Mouse (Mus musculus) gastrocnemius, adult 8-10 months (tissue): ENCODE measurements around the gene Rhoq. TPM values are rescaled to one million over a fixed set of nuclear protein-coding genes. Genes with fewer than 3 reads are reported as not detected.

Source experiments
- DNase-seq, 2 experiments: peaks; one replicate each; pipeline ENCODE4 v3.0.0; 2022; ENCODE audit warnings: low spot score in 2 of 2
- total RNA-seq, 4 experiments: library from RNA; stranded (reverse); gene quantifications; 2 replicates each; pipeline ENCODE4 v1.2.4; 2022

Gene Rhoq
- total RNA-seq, 4 experiments from 2014 or later, result 149 to 182 (median 166) TPM

DNA sequence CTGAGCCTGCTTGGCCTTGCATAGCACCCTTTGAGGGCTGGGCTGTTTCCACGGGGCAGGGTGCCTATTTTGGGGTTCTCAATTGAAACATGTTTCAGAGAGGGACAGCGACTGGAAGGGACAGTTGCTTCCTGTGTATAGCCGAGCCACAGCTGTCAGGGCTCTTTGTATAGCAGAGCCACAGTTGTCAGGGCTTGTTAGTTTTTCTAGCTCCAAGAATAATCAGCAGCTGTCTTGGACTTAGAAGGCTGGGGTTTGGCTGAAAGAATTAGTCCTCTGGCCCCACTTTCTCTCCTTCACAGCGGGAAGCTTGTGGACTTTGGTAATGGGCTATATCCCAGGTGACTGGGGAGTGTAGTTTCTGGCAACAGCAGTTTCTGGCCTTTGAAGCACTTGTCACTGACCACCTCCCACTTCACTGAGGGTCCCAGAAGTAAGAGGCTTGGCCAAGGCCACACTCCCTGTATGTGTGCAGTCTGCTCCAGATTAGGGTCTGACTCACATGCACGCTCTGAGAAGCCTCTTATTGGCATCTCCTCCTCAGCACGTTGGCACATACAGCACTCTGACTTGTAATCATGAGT is 25.8 kb downstream of the Rhoq start:
- DNase-seq, result peak in 1 of 2 experiments; percentile 31

DNA sequence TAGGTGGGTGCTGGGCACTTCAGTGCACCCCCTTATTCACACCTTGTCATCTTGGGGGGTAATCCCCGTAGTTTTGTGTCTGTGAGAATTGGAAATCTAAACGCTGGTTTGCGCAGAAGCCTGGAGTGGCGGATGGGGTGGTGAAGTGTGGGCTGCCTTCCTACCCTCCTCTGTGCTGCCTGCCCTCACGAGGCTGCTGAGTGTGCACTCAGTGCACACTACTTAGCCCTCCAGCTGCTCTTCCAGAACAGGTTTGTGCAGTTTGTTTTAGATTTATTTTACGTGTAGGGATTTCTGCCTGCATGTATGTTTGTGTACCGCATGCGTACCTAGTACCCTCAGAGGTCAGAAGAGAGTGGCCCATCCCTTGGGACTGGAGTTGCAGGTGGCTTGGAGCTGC is 28.4 kb downstream of the Rhoq start:
- no peak for DNase-seq

DNA sequence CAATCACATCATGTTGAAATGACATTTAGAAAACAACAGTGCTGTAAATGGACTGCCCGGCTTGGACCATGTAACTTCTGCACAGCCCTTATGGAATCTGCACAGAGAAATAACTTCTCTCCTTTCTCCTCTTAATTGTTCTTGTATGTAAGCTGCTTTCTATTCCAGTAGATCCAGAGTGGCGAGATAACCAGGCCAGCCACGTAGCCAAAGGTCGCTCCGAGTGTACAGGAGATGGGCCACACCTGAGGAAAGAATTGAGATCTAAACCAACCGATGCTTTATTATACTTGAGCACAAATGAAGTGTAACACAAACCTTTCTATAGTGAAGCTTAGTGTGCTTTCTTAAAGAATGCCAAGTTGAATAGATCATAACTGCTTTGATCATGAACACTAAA is 34.4 kb downstream of the Rhoq start:
- no peak for DNase-seq

DNA sequence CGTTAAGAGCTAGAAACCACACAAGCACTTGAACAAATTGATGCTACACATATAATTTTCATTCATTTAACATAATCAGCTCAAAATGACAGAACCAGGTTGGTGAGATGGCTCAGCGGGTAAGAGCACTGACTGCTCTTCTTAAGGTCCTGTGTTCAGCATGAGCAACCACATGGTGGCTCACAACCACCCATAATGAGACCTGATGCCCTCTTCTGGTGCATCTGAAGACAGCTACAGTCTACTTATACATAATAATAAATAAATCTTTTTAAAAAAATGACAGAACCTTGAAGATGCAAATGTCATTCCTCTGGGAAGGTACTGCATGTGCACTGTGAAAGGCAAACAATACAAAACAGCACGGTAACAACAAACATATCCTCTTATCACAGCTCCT is 46.1 kb downstream of the Rhoq start:
- DNase-seq, result no peak

DNA sequence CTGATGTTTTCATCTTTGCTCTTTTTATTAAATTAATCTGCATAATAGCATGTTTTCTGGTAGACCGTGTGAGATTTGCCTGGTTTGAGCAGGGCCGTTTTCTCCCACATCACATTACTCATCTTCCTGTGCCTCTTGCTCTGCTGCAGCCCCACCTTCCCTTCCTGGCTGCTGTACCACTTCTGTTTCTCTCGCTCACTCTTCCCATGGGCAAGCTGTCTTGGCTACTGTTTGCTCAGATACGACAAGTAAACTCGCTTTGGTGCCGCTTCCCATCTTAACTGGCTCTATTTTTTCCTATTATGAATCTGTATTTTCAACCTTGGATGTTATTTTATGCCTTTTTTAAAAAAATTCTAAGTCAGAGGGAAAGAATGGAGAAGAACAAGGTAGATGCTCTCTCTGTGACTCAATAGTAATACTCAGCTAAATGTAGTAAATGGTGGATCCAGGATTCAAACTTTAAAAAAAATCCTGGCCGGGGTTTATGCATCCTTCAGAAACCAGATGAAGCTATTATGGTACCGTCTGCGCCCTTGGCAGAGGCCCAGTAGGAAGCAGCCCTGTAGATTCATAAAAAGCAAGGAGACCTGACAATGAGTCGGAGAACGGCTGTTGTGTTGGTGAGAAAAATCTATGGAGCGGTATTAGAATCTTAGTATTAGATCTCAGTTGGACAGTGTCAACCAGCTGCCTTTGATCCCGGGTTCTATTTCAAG is 48.6 kb downstream of the Rhoq start:
- no peak for DNase-seq

DNA sequence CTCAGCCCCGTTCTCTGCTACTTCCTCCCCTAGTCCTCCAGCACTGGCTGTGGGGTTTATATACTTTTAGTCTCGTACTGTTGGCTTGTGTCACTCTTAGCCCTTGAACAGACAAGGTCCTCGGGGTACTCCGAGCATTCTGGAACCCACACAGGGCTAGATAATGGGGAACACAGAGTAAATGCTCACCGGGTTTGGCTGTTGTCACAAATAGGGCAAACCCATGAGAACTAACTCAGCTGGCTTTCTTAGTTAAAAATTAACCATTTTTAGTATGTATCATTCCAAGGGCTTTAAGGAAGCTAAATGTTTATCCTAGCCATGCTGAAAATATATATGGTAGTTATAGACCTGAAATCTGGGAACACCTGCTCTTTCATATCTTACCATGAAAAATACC is 56.8 kb downstream of the Rhoq start:
- no peak for DNase-seq

DNA sequence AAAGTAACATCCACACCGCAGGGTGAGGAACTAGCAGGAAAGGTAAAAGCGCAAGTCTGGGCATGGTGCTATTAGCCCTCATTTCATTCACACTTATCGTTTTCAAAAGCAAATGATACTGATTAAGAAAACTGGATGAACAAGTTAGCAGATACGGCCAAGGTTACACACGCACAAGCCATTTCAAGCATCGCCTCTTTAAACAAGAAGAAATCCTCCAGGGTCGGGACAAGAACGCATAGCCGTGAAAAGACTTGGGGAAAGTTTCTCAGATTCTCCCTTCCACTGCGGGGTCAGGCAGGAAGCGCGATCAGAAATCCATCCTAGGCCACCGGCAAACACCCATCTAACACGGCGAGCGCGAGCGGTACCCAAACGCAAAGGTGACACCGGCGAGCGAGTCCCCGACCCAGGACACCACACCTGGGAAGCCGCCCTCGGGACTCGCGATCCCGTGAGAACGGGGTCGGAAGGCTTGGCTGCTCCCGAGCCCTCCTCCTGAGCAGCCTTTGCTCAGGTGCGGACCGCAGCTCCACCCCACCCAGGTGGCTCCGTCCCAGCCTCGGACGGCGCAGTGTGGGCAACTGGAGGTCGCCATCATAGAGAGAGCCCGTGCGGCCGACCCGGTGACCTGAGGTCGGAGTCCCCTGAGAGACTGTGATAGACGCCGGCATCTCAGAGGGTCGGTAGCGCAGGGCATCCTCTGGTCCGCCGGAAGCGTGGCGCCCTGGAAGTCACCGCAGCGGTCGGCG is 61.8 kb downstream of the Rhoq start:
- DNase-seq, result no peak

DNA sequence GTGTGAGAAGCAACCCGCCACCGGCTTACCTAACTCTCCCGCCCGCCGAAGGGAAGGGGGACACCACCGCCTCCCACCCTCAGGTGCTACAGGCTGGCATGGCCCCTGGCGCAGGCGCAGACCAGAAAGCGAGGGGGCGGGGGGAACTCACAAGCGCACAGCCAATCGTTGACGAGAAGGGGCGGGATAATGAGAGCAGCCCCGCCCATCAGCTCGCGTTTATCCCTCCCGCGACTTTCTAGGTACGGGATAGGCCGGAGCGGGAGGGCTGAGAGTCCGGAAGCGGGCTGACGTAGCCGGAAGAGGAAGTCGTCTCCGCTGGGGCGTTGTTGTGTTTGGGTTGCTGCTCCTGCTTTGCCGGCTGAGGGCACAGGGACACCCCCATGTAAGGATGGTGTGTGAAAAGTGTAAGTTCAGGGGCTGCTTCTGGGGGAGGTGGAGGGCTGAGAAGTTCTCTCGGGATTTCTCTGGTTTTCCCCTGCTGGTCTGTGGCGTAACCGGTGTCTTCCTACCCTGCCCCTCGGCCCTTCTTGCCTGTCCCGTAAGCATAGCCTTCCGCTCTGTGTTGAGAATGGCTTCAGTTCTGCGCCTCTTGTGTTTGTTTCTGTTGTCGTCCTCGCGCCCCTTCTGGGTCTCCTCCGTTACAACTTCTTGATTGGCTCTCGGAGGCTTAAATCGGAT is 62.5 kb downstream of the Rhoq start, which contains the start of the genes Pigf and Cript:
Pigf (minus strand) TSS at position 138 of the 681 bp plus-strand sequence.
Cript (plus strand) TSS at position 282 of the 681 bp plus-strand sequence.
- peak; percentile 94 to 95 for DNase-seq

DNA sequence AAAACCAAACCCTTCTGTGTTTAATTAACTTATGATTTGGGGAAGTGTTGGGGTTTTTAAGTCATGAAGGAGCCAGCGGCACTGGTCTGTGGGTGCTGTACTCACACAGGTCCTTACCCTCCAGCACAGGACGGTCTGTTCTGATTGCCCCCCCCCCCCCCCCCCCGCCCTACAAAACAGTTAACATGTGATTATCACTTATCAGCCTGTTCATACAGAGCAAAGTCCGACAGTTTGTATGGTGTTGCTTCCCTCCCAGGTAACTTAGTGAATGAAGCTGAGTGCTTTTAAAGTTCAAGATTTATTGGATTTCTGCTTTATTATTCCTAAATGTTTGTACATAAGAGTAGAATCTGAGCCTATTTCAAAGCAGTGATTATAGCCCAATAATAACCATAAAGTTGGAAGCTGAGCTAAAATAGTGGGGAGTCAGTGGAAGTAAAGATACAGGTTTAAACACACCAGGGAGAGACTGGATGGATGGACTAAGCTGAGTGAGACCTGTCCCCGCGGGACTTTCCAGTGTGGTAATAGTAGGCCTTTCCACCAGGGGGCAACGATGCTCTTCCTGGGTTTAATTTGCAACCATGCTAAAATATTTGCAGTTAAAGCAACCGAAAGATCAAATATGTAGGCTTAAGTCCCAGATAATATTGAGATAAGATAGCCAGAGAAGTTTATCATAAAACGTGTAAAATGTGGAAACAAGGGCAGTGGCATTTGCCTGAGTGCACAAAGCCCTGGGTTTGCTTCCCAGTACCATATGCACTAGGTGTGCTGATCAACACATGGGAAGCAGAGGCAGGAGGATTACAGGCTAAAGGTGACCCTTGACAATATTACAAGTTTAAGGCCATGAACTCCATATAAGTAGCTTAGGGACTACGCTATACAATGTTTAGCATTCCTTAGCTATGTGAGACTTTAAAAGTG is 73.5 kb downstream of the Rhoq start:
- DNase-seq, result no peak

DNA sequence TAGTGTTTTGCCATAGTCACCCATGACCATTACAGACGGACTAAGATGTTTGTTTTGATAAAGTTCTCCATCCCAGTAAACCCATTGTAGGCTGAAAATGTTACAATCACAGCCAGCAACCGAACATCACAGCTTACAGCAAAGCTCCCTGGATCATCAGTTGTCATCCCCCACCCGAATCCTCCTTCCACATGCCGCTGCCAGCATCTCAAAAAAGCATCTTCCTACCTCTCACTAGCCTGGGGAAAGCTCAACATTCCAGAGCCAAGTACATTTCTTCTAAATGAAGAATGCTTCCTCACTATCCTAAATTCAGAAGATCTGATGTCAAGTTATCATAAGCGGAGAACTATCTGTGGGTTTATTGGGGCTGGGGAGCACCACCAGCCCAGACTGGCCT is 75.6 kb downstream of the Rhoq start:
- no peak for DNase-seq

DNA sequence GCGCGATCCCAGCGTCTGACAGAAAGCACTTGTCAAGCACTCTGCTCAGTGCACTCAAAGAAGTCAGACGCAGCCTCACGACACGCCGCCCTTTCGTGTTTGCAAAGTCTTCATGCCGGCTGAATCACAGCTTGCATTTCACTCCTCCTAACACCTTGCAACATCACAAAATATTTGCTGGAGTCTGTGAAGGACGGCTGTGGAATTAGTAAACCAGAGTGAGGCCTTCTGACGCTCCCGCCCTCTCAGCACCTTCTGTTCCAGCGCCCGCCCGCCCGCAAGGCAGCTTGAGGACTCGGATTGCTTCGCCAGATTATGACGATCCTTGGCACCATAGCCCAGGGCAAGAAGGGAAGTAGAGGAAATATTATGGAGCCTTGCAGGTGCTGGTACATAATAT is 78.9 kb downstream of the Rhoq start:
- DNase-seq, result no peak

DNA sequence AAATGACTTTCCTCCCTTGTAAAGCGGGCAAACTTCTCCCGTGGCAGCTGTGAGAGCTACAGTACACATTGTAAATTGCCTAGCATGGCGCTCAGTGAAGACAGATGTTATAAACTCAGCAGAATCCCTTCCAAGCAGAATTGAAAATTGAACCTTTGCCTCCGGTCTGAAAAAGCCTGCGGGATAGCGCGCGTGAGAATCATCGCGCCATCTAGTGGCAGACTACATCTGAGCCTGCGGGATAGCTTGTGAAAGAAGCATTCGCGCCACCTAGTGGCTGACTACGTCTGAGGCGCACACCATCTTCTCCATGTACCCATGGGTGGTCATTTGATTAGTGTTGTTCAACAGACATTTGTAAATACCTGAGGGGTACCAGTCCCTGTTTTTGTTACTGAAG is 81.5 kb downstream of the Rhoq start:
- peak; percentile 78 to 87 for DNase-seq

DNA sequence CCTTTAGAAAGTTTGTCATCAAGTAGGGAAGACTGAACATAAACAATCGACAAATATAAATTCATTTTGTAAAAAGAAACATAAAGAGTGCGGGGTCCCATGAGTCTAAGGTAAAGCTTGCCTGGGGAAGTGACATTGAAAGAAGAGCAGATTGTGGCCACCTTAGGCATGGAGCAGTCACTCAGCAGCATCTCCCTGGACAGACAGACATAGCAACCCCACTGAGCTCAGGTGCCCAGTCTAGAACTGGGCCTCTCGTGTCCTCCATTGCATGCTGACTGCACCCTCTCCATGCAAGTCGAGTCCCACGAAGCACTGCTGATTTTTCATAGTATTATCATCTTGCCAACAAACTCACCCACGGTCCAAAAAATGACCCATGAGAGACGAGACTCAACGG is 81.9 kb downstream of the Rhoq start:
- no peak for DNase-seq

Other genes with a start within 250 kb of the Rhoq start
- gene Epas1, start 209.4 kb upstream of the Rhoq start, total RNA-seq, result 10 to 100 TPM; 79.9 to 95.6 (median 93.9) TPM
- not detected for gene Tmem247, start 45.7 kb upstream of the Rhoq start, total RNA-seq
- not detected for gene Atp6v1e2, start 15.2 kb upstream of the Rhoq start, total RNA-seq
- gene Pigf, start 62.3 kb downstream of the Rhoq start, total RNA-seq, result 1 to 10 TPM in 3 of 4 experiments, under 1 TPM in 1; 0.99 to 2.6 (median 2.2) TPM
- 10 to 100 TPM; 47.8 to 60.7 (median 55.5) TPM for gene Cript, start 62.5 kb downstream of the Rhoq start, total RNA-seq
- gene Socs5, start 144.6 kb downstream of the Rhoq start, total RNA-seq, result 10 to 100 TPM; 13.1 to 17.8 (median 15.2) TPM